Mouse (Mus musculus): ENCODE results near the gene Colgalt2.

The Colgalt2 gene

GRCm38 (mm10) chr1:152531498-152531897 lies 131.9 kb downstream of the Colgalt2 start:
- peak; percentile 77 for DNase-seq (ENCODE audit: low read depth, low spot score)

GRCm38 (mm10) chr1:152534531-152534930 lies 134.9 kb downstream of the Colgalt2 start:
- no peak for DNase-seq (ENCODE audit: low read depth, low spot score)

- DNase-seq (ENCODE audit: low read depth, low spot score) = peak; percentile 68
These were observed 136.9 kb downstream of the Colgalt2 start for GRCm38 (mm10) chr1:152536416-152537018.

- no peak for DNase-seq (ENCODE audit: low read depth, low spot score)
These were observed 137.6 kb downstream of the Colgalt2 start for GRCm38 (mm10) chr1:152537186-152537585.

GRCm38 (mm10) chr1:152538817-152539216 lies 139.2 kb downstream of the Colgalt2 start:
- DNase-seq (ENCODE audit: low read depth, low spot score) = no peak

GRCm38 (mm10) chr1:152540304-152540887 lies 140.8 kb downstream of the Colgalt2 start:
- DNase-seq (ENCODE audit: low read depth, low spot score) = no peak

GRCm38 (mm10) chr1:152542747-152543378 lies 143.2 kb downstream of the Colgalt2 start:
- no peak for DNase-seq (ENCODE audit: low read depth, low spot score)

GRCm38 (mm10) chr1:152543449-152544159 lies 144.0 kb downstream of the Colgalt2 start:
- no peak for DNase-seq (ENCODE audit: low read depth, low spot score)

GRCm38 (mm10) chr1:152549061-152549738 lies 149.6 kb downstream of the Colgalt2 start:
- DNase-seq (ENCODE audit: low read depth, low spot score) = no peak

- no peak for DNase-seq (ENCODE audit: low read depth, low spot score)
These were observed 150.9 kb downstream of the Colgalt2 start for GRCm38 (mm10) chr1:152550544-152550943.

GRCm38 (mm10) chr1:152550973-152551372 lies 151.3 kb downstream of the Colgalt2 start:
- no peak for DNase-seq (ENCODE audit: low read depth, low spot score)

GRCm38 (mm10) chr1:152553912-152554547 lies 154.4 kb downstream of the Colgalt2 start:
- no peak for DNase-seq (ENCODE audit: low read depth, low spot score)

GRCm38 (mm10) chr1:152555944-152556573 lies 156.4 kb downstream of the Colgalt2 start:
- DNase-seq (ENCODE audit: low read depth, low spot score) = peak; percentile 65

GRCm38 (mm10) chr1:152556576-152557281 lies 157.1 kb downstream of the Colgalt2 start:
- DNase-seq (ENCODE audit: low read depth, low spot score) = no peak
